ENCODE assay signal across 13 mouse cellular contexts in the genomic region with DNA sequence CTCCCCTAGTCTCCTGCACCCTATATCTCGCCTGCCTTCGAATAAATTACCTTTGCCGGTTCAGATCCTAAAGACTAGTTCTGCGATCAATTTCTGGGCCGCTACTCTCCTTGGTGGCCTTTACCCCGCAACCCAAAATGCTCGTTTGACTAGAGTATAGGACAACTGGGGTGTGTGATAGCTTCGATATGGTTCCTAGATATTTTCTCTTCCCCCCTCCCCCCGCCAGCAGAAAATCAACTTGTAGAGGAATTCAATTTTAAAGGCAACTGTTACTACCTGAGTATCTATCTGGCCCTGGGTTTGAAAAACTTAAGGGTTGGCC. TPM values are rescaled to one million over a fixed set of nuclear protein-coding genes. Genes with fewer than 3 reads are reported as not detected.
A peak's percentile ranks its signal among the peaks of the same experiment; 100 is the strongest.
DNase-seq lines count a peak whose midpoint lies in the region; ATAC-seq and TF ChIP-seq lines count a peak whose summit lies in the region.
"Had no signal": no experiment of that assay in that cellular context is flagged by ENCODE, and none has a peak within 500 bp of the region (broad histone marks: within the 10 kb centered on the region; RNA-seq: fewer than 3 reads in every experiment).

No protein-coding gene starts in this region.

- no peaks in the 10 kb centered on the region for H3K36me3 ChIP-seq in heart, embryonic 10.5 days
- no peaks in the 10 kb centered on the region for H3K36me3 ChIP-seq in lung, embryonic 14.5 days (ENCODE audit: insufficient read depth)
- H3K36me3 ChIP-seq in embryonic facial prominence, embryonic 15.5 days, result no peaks in the 10 kb centered on the region
- no peaks in the 10 kb centered on the region for H3K36me3 ChIP-seq in midbrain, embryonic 13.5 days

- intact Hi-C loops in heart, postnatal 36 days (cut with DNase I), result loop anchor here (10.0 kb wide), 1 partner anchor 727 kb away; no protein-coding TSS in a partner anchor
- intact Hi-C loops in gastrocnemius, postnatal 36 days (cut with DNase I), result no loop called here

- TF ChIP-seq CTCF in lung, embryonic 14.5 days (IDR thresholded peaks at IDR 0.05; ENCODE audit: low read depth), result no peak

- no peak overlapping the region for H3K27ac ChIP-seq in heart, embryonic 10.5 days
- no peak overlapping the region for H3K27ac ChIP-seq in lung, embryonic 14.5 days (ENCODE audit: low read depth)
- H3K27ac ChIP-seq in embryonic facial prominence, embryonic 15.5 days (replicated peaks), result peak overlapping the region; percentile 82
- H3K27ac ChIP-seq in midbrain, embryonic 13.5 days, result no peak overlapping the region
- H3K27ac ChIP-seq: kidney, postnatal 0 days; liver, embryonic 14.5 days had no signal

- DNase-seq in heart, embryonic 10.5 days (ENCODE audit: low spot score), result no peak
- no peak for DNase-seq in heart, postnatal 36 days
- no peak for DNase-seq in lung, embryonic 14.5 days
- no peak for DNase-seq in lung, postnatal 36 days
- DNase-seq in gastrocnemius, postnatal 36 days, result no peak
- DNase-seq in spleen, adult 12 weeks (ENCODE audit: low spot score), result no peak
- DNase-seq: cerebellum, adult 9-10 months; layer of hippocampus, postnatal 36 days had no signal

- ATAC-seq in lung, embryonic 14.5 days (ENCODE audit: insufficient read depth), result no peak
- no peak for ATAC-seq in embryonic facial prominence, embryonic 15.5 days (ENCODE audit: insufficient number of reproducible peaks, low FRiP score, low TSS enrichment, low read depth)
- ATAC-seq in midbrain, embryonic 13.5 days, result no peak
- ATAC-seq: activated CD4-positive, CD25-positive, alpha-beta regulatory T cell, adult 4 months had no signal

- H3K4me1 ChIP-seq in heart, embryonic 10.5 days, result peaks cover 45% of the 10 kb centered on the region
- H3K4me1 ChIP-seq in lung, embryonic 14.5 days (ENCODE audit: insufficient read depth), result no peaks in the 10 kb centered on the region
- H3K4me1 ChIP-seq in embryonic facial prominence, embryonic 15.5 days, result peaks cover 45% of the 10 kb centered on the region
- H3K4me1 ChIP-seq in midbrain, embryonic 13.5 days (replicated peaks), result peaks cover 54% of the 10 kb centered on the region

- H3K9me3 ChIP-seq in heart, embryonic 10.5 days, result peaks cover 3% of the 10 kb centered on the region; the same call in 1 of the 2 replicates
- no peaks in the 10 kb centered on the region for H3K9me3 ChIP-seq in lung, embryonic 14.5 days (ENCODE audit: low read depth, low read length)
- no peaks in the 10 kb centered on the region for H3K9me3 ChIP-seq in embryonic facial prominence, embryonic 15.5 days (replicated peaks)
- no peaks in the 10 kb centered on the region; the same call in 1 of the 2 replicates for H3K9me3 ChIP-seq in midbrain, embryonic 13.5 days

- no peak overlapping the region for H3K4me2 ChIP-seq in lung, embryonic 14.5 days
- peak overlapping the region; percentile 80 for H3K4me2 ChIP-seq in embryonic facial prominence, embryonic 15.5 days (replicated peaks)
- H3K4me2 ChIP-seq in midbrain, embryonic 13.5 days (replicated peaks), result peak overlapping the region; percentile 25

- 2% methylated on average over 9 of the region's 9 CpGs for WGBS in heart, embryonic 10.5 days
- 1% methylated on average over 9 of the region's 9 CpGs for whole genome bisulfite sequencing in lung, embryonic 14.5 days
- 7% methylated on average over 9 of the region's 9 CpGs for WGBS in embryonic facial prominence, embryonic 15.5 days
- WGBS in midbrain, embryonic 13.5 days, result 1% methylated on average over 9 of the region's 9 CpGs

- peaks cover 96% of the 10 kb centered on the region for H3K27me3 ChIP-seq in heart, embryonic 10.5 days (ENCODE audit: insufficient read depth, poor library complexity, severe bottlenecking)
- H3K27me3 ChIP-seq in lung, embryonic 14.5 days (ENCODE audit: insufficient read depth, low read length), result peaks cover 99% of the 10 kb centered on the region
- H3K27me3 ChIP-seq in embryonic facial prominence, embryonic 15.5 days, result peaks cover 80% of the 10 kb centered on the region
- H3K27me3 ChIP-seq in midbrain, embryonic 13.5 days, result peaks cover 97% of the 10 kb centered on the region

- peak overlapping the region; percentile 40 for H3K4me3 ChIP-seq in heart, embryonic 10.5 days
- H3K4me3 ChIP-seq in lung, embryonic 14.5 days (ENCODE audit: low read depth, low read length), result 0 out of 2 replicates have a peak overlapping the region, but pooled peaks have one; percentile 6
- H3K4me3 ChIP-seq in embryonic facial prominence, embryonic 15.5 days (replicated peaks), result peak overlapping the region; percentile 72
- H3K4me3 ChIP-seq in midbrain, embryonic 13.5 days (replicated peaks), result 0 out of 2 replicates have a peak overlapping the region, but pooled peaks have one; percentile 12

- H3K9ac ChIP-seq in lung, embryonic 14.5 days, result no peak overlapping the region
- H3K9ac ChIP-seq in embryonic facial prominence, embryonic 15.5 days, result no peak overlapping the region
- no peak overlapping the region for H3K9ac ChIP-seq in midbrain, embryonic 13.5 days (replicated peaks)
- H3K9ac ChIP-seq: liver, embryonic 14.5 days had no signal

RNA-seq across cellular contexts. Expression of a gene that starts 3.2 kb away (rescaled TPM):
- polyA plus RNA-seq in heart, embryonic 10.5 days (2016; fragmentation: Nextera tagmentation; extraction: Ambion mirVana), result 36.6 and 65.2 TPM in 2 replicates
- total RNA-seq in heart, postnatal 36 days (2021), result 1 to 10 TPM; 3.7 to 4.3 TPM
- 2.9 and 3.1 TPM in 2 replicates for polyA plus RNA-seq in lung, embryonic 14.5 days (2014; fragmentation: Nextera tagmentation; extraction: Ambion mirVana)
- polyA plus RNA-seq in embryonic facial prominence, embryonic 15.5 days (2015; fragmentation: Nextera tagmentation; extraction: Ambion mirVana), result 181 and 201 TPM in 2 replicates
- polyA plus RNA-seq in midbrain, embryonic 13.5 days (2015; fragmentation: Nextera tagmentation; extraction: Ambion mirVana), result 16.2 and 23.2 TPM in 2 replicates
- total RNA-seq in gastrocnemius, postnatal 36 days (2021), result 1 to 10 TPM; 1.7 to 2.1 TPM

Comparison
In these comparisons a context has a peak if more than half of its experiments do, and no peak if none do; other contexts are left out.
1. H3K4me3 ChIP-seq: peak in every context shown above with its lines; median percentile 72 in embryonic facial prominence, embryonic 15.5 days; 40 in heart, embryonic 10.5 days; 12 in midbrain, embryonic 13.5 days; 6 in lung, embryonic 14.5 days.